Mouse (Mus musculus) T-helper 17 cell (primary cell): ENCODE measurements around the gene 1700012B07Rik.

ENCODE experiments used
- in situ Hi-C, 2 experiments: fragments of 300-600 bp; cut with MboI, MseI; formaldehyde crosslinking; loops; 1 replicate in 1 of 2; 2 replicates in 1 of 2; pipeline ENCODE4 v1.15.1; 2025; ENCODE audit warnings: high pct_unique_total_duplicates in 2 of 2

Gene 1700012B07Rik

DNA sequence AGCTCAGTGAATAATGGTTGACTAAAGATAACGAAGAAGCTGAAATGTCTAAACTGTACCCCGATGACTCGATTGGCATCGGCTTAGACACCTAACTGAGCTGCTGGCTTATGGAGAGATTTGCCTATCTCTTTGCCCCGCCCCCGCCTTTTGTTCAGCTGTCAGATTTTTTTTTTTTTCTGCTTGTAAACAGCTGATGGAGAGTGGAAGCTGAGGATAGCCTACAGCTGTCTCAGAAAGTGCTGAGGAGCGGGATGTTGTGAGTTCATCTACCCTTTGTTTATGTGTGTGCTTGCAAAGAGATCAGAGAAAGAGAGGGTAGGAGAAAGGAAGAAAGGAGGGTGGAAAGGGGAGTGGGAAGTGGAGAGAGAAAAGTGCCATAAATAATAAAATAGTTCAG, 67.8 kb downstream of the 1700012B07Rik start:
- in situ Hi-C loops, result no loop called here

DNA sequence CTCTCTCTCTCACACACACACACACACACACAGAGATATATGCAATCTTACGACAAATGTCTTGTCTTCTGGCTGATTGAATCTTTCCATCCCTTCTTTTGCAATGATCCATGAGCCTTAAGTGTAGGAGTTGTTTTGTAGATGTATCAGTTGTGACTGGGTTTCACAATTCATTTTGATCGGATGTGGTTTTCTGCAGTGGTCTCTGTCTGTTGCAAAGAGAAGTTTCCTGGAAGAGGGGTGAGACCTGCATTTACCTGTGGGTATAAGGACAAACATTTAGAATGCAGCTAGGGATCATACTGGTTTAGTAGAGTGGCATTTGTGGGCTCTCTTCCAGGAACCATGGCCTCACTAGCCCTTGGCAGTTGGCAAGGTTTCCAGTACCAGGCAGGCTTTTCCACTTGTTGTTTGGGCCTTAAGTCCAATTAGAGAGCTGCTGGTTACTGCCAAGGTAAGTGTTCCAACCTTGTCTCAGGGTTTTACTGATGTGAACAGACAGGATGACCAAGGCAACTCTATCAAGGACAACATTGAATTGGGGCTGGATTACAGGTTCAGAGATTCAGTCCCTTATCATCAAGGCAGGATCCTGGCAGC, 69.1 kb downstream of the 1700012B07Rik start:
- in situ Hi-C loops, result no loop called here

- in situ Hi-C loops, result no loop called here
These were observed 73.7 kb downstream of the 1700012B07Rik start for GRCm38 (mm10) chr11:109754105-109754602.

- in situ Hi-C loops, result no loop called here
These were observed 75.9 kb downstream of the 1700012B07Rik start for GRCm38 (mm10) chr11:109751636-109752603.

GRCm38 (mm10) chr11:109745210-109745609, 82.6 kb downstream of the 1700012B07Rik start:
- in situ Hi-C loops, result loop anchor here in 1 of 2 experiments (5.0 kb wide), 1 partner anchor 73 kb away; no protein-coding TSS in a partner anchor

GRCm38 (mm10) chr11:109737967-109738366, 89.9 kb downstream of the 1700012B07Rik start:
- in situ Hi-C loops, result no loop called here
